Mouse (Mus musculus) midbrain, embryonic 12.5 days (tissue): Measurements from ENCODE around the gene Stac3. TPM values are rescaled to one million over a fixed set of nuclear protein-coding genes. Genes with fewer than 3 reads are reported as not detected.

Experiments used
- ATAC-seq: fragments of 200-750 bp; cut with Nextera tagmentation; 2 replicates; pipeline ENCODE4 v1.8.0; 2017; ENCODE audit warnings: low read depth, moderate TSS enrichment, moderate library complexity; ENCODE audit not compliant: low FRiP score
- H3K27ac ChIP-seq: fragments of 300-500 bp; sonication (generic); replicated peaks from 2 replicates; pipeline ENCODE4 v1.5.1; 2016; ENCODE audit warnings: mild to moderate bottlenecking
- H3K27me3 ChIP-seq: fragments of 300-500 bp; sonication (generic); 2 replicates; pipeline ENCODE4 v1.6.1; 2016; ENCODE audit warnings: mild to moderate bottlenecking
- H3K36me3 ChIP-seq: fragments of 300-500 bp; sonication (generic); 2 replicates; pipeline ENCODE4 v1.6.1; 2016
- H3K4me1 ChIP-seq: fragments of 300-500 bp; sonication (generic); 2 replicates; pipeline ENCODE4 v1.6.1; 2016
- H3K4me2 ChIP-seq: fragments of 300-500 bp; sonication (generic); replicated peaks from 2 replicates; pipeline ENCODE4 v1.6.1; 2016; ENCODE audit warnings: mild to moderate bottlenecking, moderate library complexity
- H3K4me3 ChIP-seq: fragments of 300-500 bp; sonication (generic); 2 replicates; pipeline ENCODE4 v1.5.1; 2016; ENCODE audit warnings: mild to moderate bottlenecking
- H3K9ac ChIP-seq: fragments of 300-500 bp; sonication (generic); replicated peaks from 2 replicates; pipeline ENCODE4 v1.6.1; 2016; ENCODE audit warnings: mild to moderate bottlenecking, moderate library complexity
- H3K9me3 ChIP-seq: fragments of 300-500 bp; sonication (generic); 2 replicates; pipeline ENCODE4 v1.6.1; 2016; ENCODE audit warnings: mild to moderate bottlenecking
- WGBS: fragments of 180-500 bp; shearing (Covaris S2); methylation state at CpG from one replicate; pipeline ENCODE4 v1.1.7; 2016; 5-methylcytosine and 5-hydroxymethylcytosine counted together
- polyA plus RNA-seq: library from polyadenylated mRNA; unstranded; fragments of >200 nt; fragmentation: Nextera tagmentation; extraction: Ambion mirVana; gene quantifications from 2 replicates; pipeline ENCODE4 v1.2.1, GENCODE M21; 2016

Stac3 gene
- polyA plus RNA-seq, 1 experiment from 2014 or later: 1.6 TPM

DNA sequence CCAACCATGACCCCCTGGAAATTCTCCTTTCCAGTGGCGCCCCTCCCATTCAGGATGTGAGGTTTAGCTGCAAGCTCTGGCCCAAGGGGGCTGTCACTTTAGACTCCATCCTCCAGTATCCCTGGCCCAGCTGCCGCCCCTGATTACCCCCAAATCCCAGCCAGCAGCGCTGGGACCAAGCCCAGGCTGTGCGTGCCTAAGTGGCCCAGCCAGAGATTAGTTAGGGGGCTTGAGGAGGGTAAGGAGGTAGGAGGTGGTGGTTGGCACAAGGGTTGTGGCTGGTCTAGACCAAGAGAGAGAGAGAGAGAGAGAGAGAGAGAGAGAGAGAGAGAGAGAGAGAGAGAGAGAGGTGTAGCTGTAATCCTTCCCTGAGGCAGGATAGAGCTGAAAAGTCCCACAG lies 30.1 kb downstream of the Stac3 start:
- Histone ChIP-seq H3K4me1 (peaks cover 87% of the 10 kb centered on the region), H3K27ac (peak overlapping the region; percentile 69)

DNA sequence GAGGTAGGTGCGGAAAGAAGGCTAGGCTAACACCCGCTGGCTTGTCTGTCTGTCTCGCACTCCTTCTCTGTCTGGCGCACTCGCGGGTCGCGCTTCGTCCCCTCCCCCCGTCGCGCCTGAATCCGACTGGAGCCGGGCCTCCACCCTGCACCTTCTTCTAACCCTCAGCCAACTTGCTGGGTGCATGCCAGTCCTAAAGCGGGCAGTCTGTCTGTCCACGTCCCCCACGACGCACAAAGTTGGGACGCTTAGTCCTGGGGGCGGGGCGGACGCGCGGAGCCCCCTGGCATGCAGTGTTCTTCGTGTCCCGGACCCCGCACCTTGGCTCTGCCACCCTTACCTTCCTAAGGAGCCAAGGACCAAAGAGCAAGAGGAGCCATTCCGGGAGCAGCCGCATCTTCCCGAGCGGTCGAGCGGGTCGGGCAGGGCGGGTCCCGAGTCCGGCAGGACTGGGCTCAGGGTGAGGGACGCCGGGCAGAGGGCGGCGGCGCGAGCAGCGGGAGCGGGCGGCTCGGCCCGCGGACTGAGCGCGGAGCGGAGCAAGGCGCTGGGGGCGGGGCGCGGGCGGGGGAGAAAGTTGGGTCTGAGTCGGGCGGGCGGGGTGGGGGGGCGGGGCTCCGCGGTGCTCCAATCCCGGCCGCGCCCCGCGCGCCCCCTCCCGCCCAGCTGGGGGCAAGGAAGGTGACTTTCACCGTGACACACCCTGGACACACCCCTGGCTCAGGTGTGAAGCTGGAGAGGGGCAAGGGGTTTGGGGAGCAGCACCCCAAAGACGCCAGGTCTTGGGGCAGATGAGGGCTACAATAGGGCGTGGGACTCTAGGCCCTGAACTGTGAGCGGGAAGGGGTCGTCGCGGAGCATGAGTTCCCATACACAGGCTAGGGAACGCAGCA lies 32.8 kb downstream of the Stac3 start, which contains the start of gene Nxph4:
Nxph4 (minus strand) TSS at position 524 of the 893 bp plus-strand sequence.
- WGBS: under 1% methylated on average over 64 of the region's 78 CpGs
- H3K27ac ChIP-seq: peak within 1 kb of the TSS; percentile 71
- peaks cover 68% of the 10 kb centered on the region for H3K4me1 ChIP-seq
- H3K4me2 ChIP-seq: peak within 1 kb of the TSS; percentile 69
- peak within 1 kb of the TSS; percentile 52 for H3K4me3 ChIP-seq
- peak within 1 kb of the TSS; percentile 68 for H3K9ac ChIP-seq
- peaks cover 75% of the 10 kb centered on the region for H3K27me3 ChIP-seq
- H3K36me3 ChIP-seq: peaks cover 10% of the 10 kb centered on the region
- H3K9me3 ChIP-seq: no peaks in the 10 kb centered on the region
- ATAC-seq: no peak

More for the DNA sequence above, 30.1 kb downstream of the Stac3 start:
- Histone ChIP-seq H3K36me3 (no peaks in the 10 kb centered on the region), H3K9me3 (no peaks in the 10 kb centered on the region), H3K4me2 (peak overlapping the region; percentile 69), H3K4me3 (peak overlapping the region; percentile 52), H3K9ac (0 out of 2 replicates have a peak overlapping the region, but pooled peaks have one; percentile 1), H3K27me3 (peaks cover 100% of the 10 kb centered on the region)
- WGBS: 0% methylated on average over 4 of the region's 4 CpGs
- ATAC-seq: 0 out of 2 replicates have a peak, but pooled peaks have one; percentile 9

GRCm38 (mm10) chr10:127534929-127535384 lies 33.5 kb downstream of the Stac3 start:
- peak overlapping the region; percentile 68; the same call in 1 of the 2 replicates for H3K9ac ChIP-seq
- peaks cover 61% of the 10 kb centered on the region for H3K4me1 ChIP-seq

GRCm38 (mm10) chr10:127536586-127537314 lies 35.3 kb downstream of the Stac3 start:
- 11% methylated on average over 8 of the region's 8 CpGs for WGBS
- ATAC-seq: peak; percentile 65
- peaks cover 46% of the 10 kb centered on the region for H3K4me1 ChIP-seq
- no peaks in the 10 kb centered on the region for H3K9me3 ChIP-seq
- H3K27me3 ChIP-seq: peaks cover 58% of the 10 kb centered on the region
- H3K27ac ChIP-seq: peak overlapping the region; percentile 71
- peak overlapping the region; percentile 21; the same call in 1 of the 2 replicates for H3K4me2 ChIP-seq
- H3K9ac ChIP-seq: no peak overlapping the region
- H3K36me3 ChIP-seq: peaks cover 35% of the 10 kb centered on the region
- no peak overlapping the region for H3K4me3 ChIP-seq

More at GRCm38 (mm10) chr10:127534929-127535384, 33.5 kb downstream of the Stac3 start:
- WGBS: under 1% methylated on average over 28 of the region's 30 CpGs
- peak overlapping the region; percentile 69 for H3K4me2 ChIP-seq
- peaks cover 17% of the 10 kb centered on the region for H3K36me3 ChIP-seq
- ATAC-seq: no peak
- H3K4me3 ChIP-seq: peak overlapping the region; percentile 52
- no peaks in the 10 kb centered on the region for H3K9me3 ChIP-seq
- H3K27me3 ChIP-seq: peaks cover 75% of the 10 kb centered on the region
- H3K27ac ChIP-seq: peak overlapping the region; percentile 71

DNA sequence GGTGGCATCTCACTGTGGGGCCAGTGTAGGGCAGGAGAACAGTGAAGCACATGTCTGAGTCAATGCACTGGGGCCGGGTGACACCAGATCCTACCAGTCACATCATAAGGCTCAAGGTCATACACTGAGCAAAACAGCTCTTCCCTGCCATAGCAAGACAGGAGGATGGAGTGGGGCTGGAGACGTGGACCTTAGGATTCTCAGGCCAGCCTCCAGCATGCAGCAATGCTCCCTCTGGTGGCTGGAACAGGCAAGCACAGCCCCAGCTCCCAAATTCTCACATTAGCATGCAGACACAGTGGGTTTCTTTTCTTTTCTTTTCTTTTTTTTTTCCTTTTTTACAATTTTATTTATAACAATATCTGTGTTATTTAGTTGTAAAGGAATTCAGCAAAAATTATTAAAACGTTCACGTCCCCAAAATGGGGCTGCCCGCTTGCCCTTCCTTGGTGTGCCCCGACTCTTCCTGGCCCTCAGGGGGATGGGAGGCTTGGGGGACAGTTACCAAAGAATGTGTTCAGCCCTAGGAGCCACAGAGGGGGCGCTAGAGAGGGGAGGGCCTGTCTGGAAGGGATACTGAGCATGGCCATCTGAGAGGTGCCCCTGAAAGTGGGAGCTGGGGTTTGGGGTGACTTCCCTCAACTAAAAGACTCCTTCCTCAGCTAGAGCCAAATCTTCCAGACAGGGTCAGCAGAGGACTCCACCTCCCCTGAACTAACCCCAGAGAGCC lies 36.5 kb downstream of the Stac3 start:
- peak overlapping the region; percentile 39 for H3K27ac ChIP-seq
- ATAC-seq: peak; percentile 35; the same call in 1 of the 2 replicates

GRCm38 (mm10) chr10:127541510-127541909 lies 40.0 kb downstream of the Stac3 start:
- peaks cover 10% of the 10 kb centered on the region for H3K27me3 ChIP-seq
- H3K27ac ChIP-seq: no peak overlapping the region; the same call in 1 of the 2 replicates
- H3K36me3 ChIP-seq: peaks cover 78% of the 10 kb centered on the region
- no peak overlapping the region for H3K9ac ChIP-seq
- H3K4me1 ChIP-seq: peaks cover 10% of the 10 kb centered on the region
- no peak for ATAC-seq
- no peak overlapping the region for H3K4me2 ChIP-seq
- WGBS: 94% methylated on average over 8 of the region's 8 CpGs
- no peak overlapping the region for H3K4me3 ChIP-seq
- H3K9me3 ChIP-seq: no peaks in the 10 kb centered on the region

More for the DNA sequence above, 36.5 kb downstream of the Stac3 start:
- Histone ChIP-seq H3K9me3 (no peaks in the 10 kb centered on the region), H3K36me3 (peaks cover 47% of the 10 kb centered on the region), H3K9ac (no peak overlapping the region), H3K4me1 (peaks cover 42% of the 10 kb centered on the region), H3K4me2 (no peak overlapping the region), H3K4me3 (no peak overlapping the region), H3K27me3 (peaks cover 45% of the 10 kb centered on the region)
- WGBS: 24% methylated on average over 7 of the region's 7 CpGs

- H3K36me3 ChIP-seq: peaks cover 84% of the 10 kb centered on the region
- peak overlapping the region; percentile 54; the same call in 1 of the 2 replicates for H3K27ac ChIP-seq
- 0 out of 2 replicates have a peak, but pooled peaks cover 8% of the 10 kb centered on the region for H3K27me3 ChIP-seq
- H3K9ac ChIP-seq: no peak overlapping the region
- 64% methylated on average over 13 of the region's 13 CpGs for WGBS
- peaks cover 4% of the 10 kb centered on the region; the same call in 1 of the 2 replicates for H3K4me1 ChIP-seq
- no peak for ATAC-seq
- no peak overlapping the region for H3K4me3 ChIP-seq
- no peaks in the 10 kb centered on the region for H3K9me3 ChIP-seq
- H3K4me2 ChIP-seq: no peak overlapping the region
Observed at GRCm38 (mm10) chr10:127542084-127542483, 40.6 kb downstream of the Stac3 start.

DNA sequence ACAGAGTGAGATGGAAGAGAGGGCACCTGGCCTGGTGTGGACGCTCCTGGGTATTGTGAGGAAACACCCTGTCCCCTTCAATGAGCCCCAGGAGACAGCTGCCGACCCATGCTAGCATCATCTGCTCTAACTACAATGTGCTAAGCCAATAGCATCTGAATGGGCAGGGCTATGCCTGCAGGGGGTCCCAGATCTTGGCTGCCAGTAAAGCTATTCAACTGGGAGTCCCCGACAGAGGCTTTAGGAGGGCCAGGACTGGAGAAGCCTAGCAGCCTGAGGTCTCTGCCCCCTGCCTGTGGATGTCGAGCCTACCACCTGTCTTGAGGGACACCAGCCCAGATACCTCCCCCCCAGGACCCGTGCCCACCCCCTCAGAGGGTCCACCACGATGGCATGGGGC lies 41.2 kb downstream of the Stac3 start:
- 44% methylated on average over 6 of the region's 6 CpGs for WGBS
- no peak overlapping the region for H3K9ac ChIP-seq
- no peak overlapping the region for H3K4me3 ChIP-seq
- peaks cover 90% of the 10 kb centered on the region for H3K36me3 ChIP-seq
- no peak for ATAC-seq
- H3K9me3 ChIP-seq: no peaks in the 10 kb centered on the region
- H3K4me2 ChIP-seq: no peak overlapping the region
- peaks cover 3% of the 10 kb centered on the region; the same call in 1 of the 2 replicates for H3K4me1 ChIP-seq
- peak overlapping the region; percentile 54 for H3K27ac ChIP-seq
- H3K27me3 ChIP-seq: 0 out of 2 replicates have a peak, but pooled peaks cover 8% of the 10 kb centered on the region

DNA sequence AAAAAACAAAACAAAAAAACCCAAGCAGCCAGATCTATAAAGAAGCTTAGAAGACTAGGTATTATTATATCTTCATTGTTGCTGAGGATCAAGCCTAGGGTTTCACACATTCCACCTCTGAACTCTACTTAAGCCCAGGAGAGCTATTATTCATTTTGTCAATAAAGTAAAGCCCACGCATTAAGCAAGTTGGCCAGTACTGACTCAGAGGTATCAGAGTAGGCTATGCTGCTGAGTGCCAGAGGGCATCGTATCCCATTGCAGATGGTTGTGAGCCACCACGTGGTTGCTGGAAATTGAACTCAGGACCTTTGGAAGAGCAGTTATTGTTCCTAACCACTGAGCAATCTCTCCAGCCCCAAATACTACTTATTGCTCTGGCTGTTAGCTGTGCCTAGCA lies 42.4 kb downstream of the Stac3 start:
- no peak overlapping the region for H3K27ac ChIP-seq
- no peaks in the 10 kb centered on the region for H3K9me3 ChIP-seq
- no peak overlapping the region for H3K4me3 ChIP-seq
- H3K27me3 ChIP-seq: 0 out of 2 replicates have a peak, but pooled peaks cover 8% of the 10 kb centered on the region
- H3K36me3 ChIP-seq: peaks cover 96% of the 10 kb centered on the region
- peaks cover 3% of the 10 kb centered on the region; the same call in 1 of the 2 replicates for H3K4me1 ChIP-seq
- WGBS: 85% methylated on average over 3 of the region's 3 CpGs
- ATAC-seq: no peak
- H3K4me2 ChIP-seq: no peak overlapping the region
- H3K9ac ChIP-seq: no peak overlapping the region

GRCm38 (mm10) chr10:127544375-127544774 lies 42.9 kb downstream of the Stac3 start:
- H3K27me3 ChIP-seq: 0 out of 2 replicates have a peak, but pooled peaks cover 7% of the 10 kb centered on the region
- H3K36me3 ChIP-seq: peaks cover 96% of the 10 kb centered on the region
- H3K4me2 ChIP-seq: no peak overlapping the region
- H3K9ac ChIP-seq: no peak overlapping the region
- no peak for ATAC-seq
- no peak overlapping the region for H3K27ac ChIP-seq
- H3K4me3 ChIP-seq: no peak overlapping the region
- H3K4me1 ChIP-seq: peaks cover 3% of the 10 kb centered on the region; the same call in 1 of the 2 replicates
- H3K9me3 ChIP-seq: no peaks in the 10 kb centered on the region
- 95% methylated on average over 20 of the region's 20 CpGs for WGBS

- no peak overlapping the region for H3K9ac ChIP-seq
- H3K4me2 ChIP-seq: no peak overlapping the region
- ATAC-seq: no peak
- no peaks in the 10 kb centered on the region for H3K27me3 ChIP-seq
- H3K27ac ChIP-seq: no peak overlapping the region
- peaks cover 96% of the 10 kb centered on the region for H3K36me3 ChIP-seq
- 90% methylated on average over 7 of the region's 7 CpGs for WGBS
- H3K4me1 ChIP-seq: peaks cover 3% of the 10 kb centered on the region; the same call in 1 of the 2 replicates
- no peaks in the 10 kb centered on the region for H3K9me3 ChIP-seq
- no peak overlapping the region for H3K4me3 ChIP-seq
Observed at GRCm38 (mm10) chr10:127546505-127546904, 45.0 kb downstream of the Stac3 start.
